Mouse (Mus musculus) liver, embryonic 15.5 days (tissue): ENCODE data around the gene Cfl1. TPM values are rescaled to one million over a fixed set of nuclear protein-coding genes. Genes with fewer than 3 reads are reported as not detected.

Source experiments
- ATAC-seq: fragments of 200-750 bp; cut with Nextera tagmentation; 2 replicates; pipeline ENCODE4 v1.8.0; 2017; ENCODE audit warnings: moderate number of reproducible peaks, mild to moderate bottlenecking, moderate library complexity; ENCODE audit not compliant: insufficient read depth
- H3K27ac ChIP-seq: fragments of 300-500 bp; sonication (generic); replicated peaks from 2 replicates; pipeline ENCODE4 v1.5.1; 2015; ENCODE audit warnings: mild to moderate bottlenecking, inconsistent platforms
- H3K27me3 ChIP-seq: fragments of 300-500 bp; sonication (generic); 2 replicates; pipeline ENCODE4 v1.6.1; 2015; ENCODE audit warnings: mild to moderate bottlenecking, inconsistent platforms
- H3K36me3 ChIP-seq: fragments of 300-500 bp; sonication (generic); replicated peaks from 2 replicates; pipeline ENCODE4 v1.6.1; 2015; ENCODE audit warnings: moderate library complexity, mild to moderate bottlenecking, inconsistent platforms
- H3K4me1 ChIP-seq: fragments of 300-500 bp; sonication (generic); replicated peaks from 2 replicates; pipeline ENCODE4 v1.6.1; 2015; ENCODE audit warnings: inconsistent platforms
- H3K4me2 ChIP-seq: fragments of 300-500 bp; sonication (generic); 2 replicates; pipeline ENCODE4 v1.6.1; 2015; ENCODE audit warnings: moderate library complexity, mild to moderate bottlenecking, inconsistent platforms
- H3K4me3 ChIP-seq: fragments of 300-500 bp; sonication (generic); replicated peaks from 2 replicates; pipeline ENCODE4 v1.5.1; 2015; ENCODE audit warnings: mild to moderate bottlenecking, inconsistent platforms
- H3K9ac ChIP-seq: fragments of 300-500 bp; sonication (generic); 2 replicates; pipeline ENCODE4 v1.6.1; 2015; ENCODE audit warnings: moderate library complexity, mild to moderate bottlenecking, inconsistent platforms
- H3K9me3 ChIP-seq: fragments of 300-500 bp; sonication (generic); replicated peaks from 2 replicates; pipeline ENCODE4 v1.6.1; 2016; ENCODE audit warnings: inconsistent platforms
- WGBS: fragments of 180-500 bp; shearing (Covaris S2); methylation state at CpG from one replicate; pipeline ENCODE4 v1.1.7; 2015; ENCODE audit warnings: mixed read lengths; ENCODE audit not compliant: insufficient replicate concordance; 5-methylcytosine and 5-hydroxymethylcytosine counted together
- polyA plus RNA-seq: library from polyadenylated mRNA; unstranded; fragments of >200 nt; fragmentation: Nextera tagmentation; extraction: Ambion mirVana; gene quantifications from 2 replicates; pipeline ENCODE4 v1.2.1, GENCODE M21; 2015

The Cfl1 gene
- polyA plus RNA-seq, 1 experiment from 2014 or later, result 1,073 TPM

GRCm38 (mm10) chr19:5543362-5543761 lies 53.1 kb downstream of the Cfl1 start:
- 53% methylated on average over 9 of the region's 9 CpGs for WGBS
- no peaks in the 10 kb centered on the region for H3K36me3 ChIP-seq
- no peak for ATAC-seq
- no peak overlapping the region for H3K9ac ChIP-seq
- H3K4me1 ChIP-seq, result no peaks in the 10 kb centered on the region
- no peaks in the 10 kb centered on the region for H3K9me3 ChIP-seq
- H3K4me2 ChIP-seq, result no peak overlapping the region
- H3K4me3 ChIP-seq, result no peak overlapping the region
- peaks cover 4% of the 10 kb centered on the region; the same call in 1 of the 2 replicates for H3K27me3 ChIP-seq
- no peak overlapping the region for H3K27ac ChIP-seq

DNA sequence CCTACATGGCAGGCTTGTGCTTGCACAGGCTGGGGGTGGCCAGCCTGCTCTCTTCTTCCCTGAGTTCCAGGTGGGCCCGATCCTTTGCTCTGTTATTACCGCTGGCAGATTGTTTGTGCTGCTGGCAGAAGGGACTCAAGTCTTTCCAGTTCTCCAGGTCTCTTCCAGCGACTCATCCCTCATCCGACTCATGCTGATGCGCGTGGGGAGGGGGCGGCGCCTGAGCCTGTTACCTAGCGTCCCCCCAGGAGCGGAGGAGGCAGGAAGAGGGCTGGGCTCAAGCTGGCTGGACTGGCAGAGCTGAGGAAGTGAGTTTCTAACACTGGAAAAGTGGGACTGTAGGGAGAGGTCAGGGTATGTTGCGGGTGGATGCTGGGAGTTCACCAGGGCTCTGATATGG lies 53.8 kb downstream of the Cfl1 start:
- no peaks in the 10 kb centered on the region for H3K4me1 ChIP-seq
- no peaks in the 10 kb centered on the region for H3K36me3 ChIP-seq
- H3K9me3 ChIP-seq, result no peaks in the 10 kb centered on the region
- H3K27me3 ChIP-seq, result peaks cover 4% of the 10 kb centered on the region; the same call in 1 of the 2 replicates
- H3K4me3 ChIP-seq, result no peak overlapping the region
- H3K4me2 ChIP-seq, result no peak overlapping the region
- ATAC-seq, result no peak
- H3K9ac ChIP-seq, result no peak overlapping the region
- WGBS, result 63% methylated on average over 11 of the region's 11 CpGs
- H3K27ac ChIP-seq, result no peak overlapping the region

Other genes starting within 250 kb of the Cfl1 start
- 8.6 TPM in 2 replicates for gene Pacs1, start 217.3 kb upstream of the Cfl1 start, polyA plus RNA-seq
- gene Sf3b2, start 195.0 kb upstream of the Cfl1 start, polyA plus RNA-seq, result 113 and 114 TPM in 2 replicates
- gene Gal3st3, start 192.1 kb upstream of the Cfl1 start, polyA plus RNA-seq, result 0.06 and 0.09 TPM in 2 replicates
- not detected in 2 replicates for gene Catsper1, start 154.7 kb upstream of the Cfl1 start, polyA plus RNA-seq
- not detected in 2 replicates for gene Cst6, start 140.9 kb upstream of the Cfl1 start, polyA plus RNA-seq
- 26.0 and 26.5 TPM in 2 replicates for gene Eif1ad, start 123.7 kb upstream of the Cfl1 start, polyA plus RNA-seq
- gene Banf1, start 123.3 kb upstream of the Cfl1 start, polyA plus RNA-seq, result 216 and 231 TPM in 2 replicates
- 26.5 and 31.5 TPM in 2 replicates for gene Sart1, start 101.8 kb upstream of the Cfl1 start, polyA plus RNA-seq
- gene Tsga10ip, start 87.9 kb upstream of the Cfl1 start, polyA plus RNA-seq, result 0.46 TPM in 1 of 2 replicates, not detected in the other
- 61.1 and 64.6 TPM in 2 replicates for gene Drap1, start 65.5 kb upstream of the Cfl1 start, polyA plus RNA-seq
- gene AI837181, start 65.3 kb upstream of the Cfl1 start, polyA plus RNA-seq, result 17.6 and 19.8 TPM in 2 replicates
- gene Fosl1, start 42.9 kb upstream of the Cfl1 start, polyA plus RNA-seq, result not detected in 2 replicates
- gene Ccdc85b, start 32.6 kb upstream of the Cfl1 start, polyA plus RNA-seq, result 1.6 TPM in 2 replicates
- gene Fibp, start 29.8 kb upstream of the Cfl1 start, polyA plus RNA-seq, result 25.3 and 28.6 TPM in 2 replicates
- gene Ctsw, start 21.9 kb upstream of the Cfl1 start, polyA plus RNA-seq, result 0.53 and 0.54 TPM in 2 replicates
- gene Efemp2, start 16.5 kb upstream of the Cfl1 start, polyA plus RNA-seq, result 16.0 and 17.5 TPM in 2 replicates
- 14.0 and 16.4 TPM in 2 replicates for gene Mus81, start 2.1 kb upstream of the Cfl1 start, polyA plus RNA-seq
- 0.12 TPM in 1 of 2 replicates, not detected in the other for gene 1700020D05Rik, start 13.3 kb downstream of the Cfl1 start, polyA plus RNA-seq
- gene Snx32, start 20.1 kb downstream of the Cfl1 start, polyA plus RNA-seq, result 6.8 and 7.0 TPM in 2 replicates
- gene Ovol1, start 70.2 kb downstream of the Cfl1 start, polyA plus RNA-seq, result 0.05 TPM in 1 of 2 replicates, not detected in the other
- 3.6 and 4.0 TPM in 2 replicates for gene Ap5b1, start 77.6 kb downstream of the Cfl1 start, polyA plus RNA-seq
- 100 and 122 TPM in 2 replicates for gene Rnaseh2c, start 111.4 kb downstream of the Cfl1 start, polyA plus RNA-seq
- gene Kat5, start 119.8 kb downstream of the Cfl1 start, polyA plus RNA-seq, result 16.2 and 17.4 TPM in 2 replicates
- 23.3 and 24.2 TPM in 2 replicates for gene Rela, start 147.0 kb downstream of the Cfl1 start, polyA plus RNA-seq
- 28.2 and 32.5 TPM in 2 replicates for gene Sipa1, start 173.3 kb downstream of the Cfl1 start, polyA plus RNA-seq
- 16.8 and 18.4 TPM in 2 replicates for gene Map3k11, start 198.3 kb downstream of the Cfl1 start, polyA plus RNA-seq
- 9.2 and 12.1 TPM in 2 replicates for gene Pcnx3, start 198.5 kb downstream of the Cfl1 start, polyA plus RNA-seq
- gene Kcnk7, start 213.9 kb downstream of the Cfl1 start, polyA plus RNA-seq, result 0.15 and 0.28 TPM in 2 replicates
- 110 and 121 TPM in 2 replicates for gene Ehbp1l1, start 235.9 kb downstream of the Cfl1 start, polyA plus RNA-seq
- gene Fam89b, start 239.2 kb downstream of the Cfl1 start, polyA plus RNA-seq, result 39.3 and 39.8 TPM in 2 replicates